In the genomic region with DNA sequence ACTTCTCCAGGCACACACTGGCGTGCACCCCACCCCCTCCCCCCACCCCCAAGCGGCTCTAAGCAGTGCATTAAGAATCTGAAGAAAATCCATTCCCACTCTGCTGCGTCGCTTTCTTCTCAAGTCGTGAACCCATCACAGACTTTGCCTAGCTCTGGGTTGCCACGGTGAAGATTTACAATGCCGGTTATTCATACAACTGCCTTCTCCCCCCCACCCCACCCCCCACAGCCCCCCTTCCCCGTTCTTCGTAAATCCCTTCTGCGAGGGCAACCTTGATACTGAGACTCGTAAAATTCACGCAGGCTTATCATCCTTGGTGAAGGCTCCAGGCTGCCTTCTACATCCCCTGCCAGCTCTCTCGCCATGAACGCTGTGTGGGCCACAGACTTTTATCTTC, we compare ENCODE assay signal across 9 mouse cellular contexts.
DNase-seq lines count a peak whose midpoint lies in the region; ATAC-seq and TF ChIP-seq lines count a peak whose summit lies in the region.
"Had no signal": no experiment of that assay in that cellular context is flagged by ENCODE, and none has a peak within 500 bp of the region (broad histone marks: within the 10 kb centered on the region; RNA-seq: fewer than 3 reads in every experiment).

No protein-coding gene starts in this region.

- H3K4me1 ChIP-seq in heart, embryonic 13.5 days, result no peaks in the 10 kb centered on the region
- no peaks in the 10 kb centered on the region for H3K4me1 ChIP-seq in embryonic facial prominence, embryonic 11.5 days (ENCODE audit: control insufficient read depth, insufficient read depth, low read length)
- H3K4me1 ChIP-seq in hindbrain, postnatal 0 days (ENCODE audit: insufficient read depth, low read length), result peaks cover 4% of the 10 kb centered on the region; the same call in 1 of the 2 replicates

- no peak for TF ChIP-seq CTCF in hindbrain, postnatal 0 days (IDR thresholded peaks at IDR 0.05; ENCODE audit: low read depth)

- peak overlapping the region; percentile 57 for H3K4me2 ChIP-seq in heart, embryonic 13.5 days
- H3K4me2 ChIP-seq in embryonic facial prominence, embryonic 11.5 days (ENCODE audit: low read depth, low read length), result peak overlapping the region; percentile 19; the same call in 1 of the 2 replicates
- peak overlapping the region; percentile 52 for H3K4me2 ChIP-seq in hindbrain, postnatal 0 days (ENCODE audit: low read depth, low read length)

- no peak for ATAC-seq in heart, embryonic 13.5 days (ENCODE audit: extremely low read depth, insufficient number of reproducible peaks, low FRiP score, low TSS enrichment)
- peak; percentile 85 for ATAC-seq in embryonic facial prominence, embryonic 11.5 days (replicated peaks; ENCODE audit: insufficient number of reproducible peaks, low FRiP score, low TSS enrichment, low read depth)
- ATAC-seq in hindbrain, postnatal 0 days, result peak; percentile 88
- no peak for ATAC-seq in activated CD4-positive, CD25-positive, alpha-beta regulatory T cell, adult 4 months

- no peak overlapping the region for H3K27ac ChIP-seq in heart, embryonic 13.5 days (replicated peaks)
- 0 out of 2 replicates have a peak overlapping the region, but pooled peaks have one; percentile 13 for H3K27ac ChIP-seq in embryonic facial prominence, embryonic 11.5 days (replicated peaks; ENCODE audit: low read depth, low read length)
- H3K27ac ChIP-seq in hindbrain, postnatal 0 days, result peak overlapping the region; percentile 42; the same call in 1 of the 2 replicates

- peak overlapping the region; percentile 23 for H3K4me3 ChIP-seq in heart, embryonic 13.5 days
- no peak overlapping the region for H3K4me3 ChIP-seq in embryonic facial prominence, embryonic 11.5 days (ENCODE audit: low read depth, low read length)
- peak overlapping the region; percentile 24 for H3K4me3 ChIP-seq in hindbrain, postnatal 0 days (ENCODE audit: low read length)
- H3K4me3 ChIP-seq: myocyte had no signal

- no peaks in the 10 kb centered on the region for H3K36me3 ChIP-seq in heart, embryonic 13.5 days
- H3K36me3 ChIP-seq in embryonic facial prominence, embryonic 11.5 days (replicated peaks; ENCODE audit: control insufficient read depth, insufficient read depth, low read depth, low read length), result no peaks in the 10 kb centered on the region
- H3K36me3 ChIP-seq in hindbrain, postnatal 0 days (ENCODE audit: insufficient read depth, low read length), result no peaks in the 10 kb centered on the region

- intact Hi-C loops in heart, postnatal 14 days (cut with DNase I), result no loop called here

- WGBS in heart, embryonic 13.5 days, result 16% methylated on average over 14 of the region's 14 CpGs
- 15% methylated on average over 14 of the region's 14 CpGs for WGBS in embryonic facial prominence, embryonic 11.5 days
- 2% methylated on average over 14 of the region's 14 CpGs for WGBS in hindbrain, postnatal 0 days

- H3K9me3 ChIP-seq in heart, embryonic 13.5 days, result no peaks in the 10 kb centered on the region
- no peaks in the 10 kb centered on the region for H3K9me3 ChIP-seq in embryonic facial prominence, embryonic 11.5 days (replicated peaks; ENCODE audit: control insufficient read depth, low read length)
- no peaks in the 10 kb centered on the region for H3K9me3 ChIP-seq in hindbrain, postnatal 0 days (ENCODE audit: low read length)

- DNase-seq in heart, postnatal 14 days, result no peak
- peak; percentile 51 for DNase-seq in embryonic facial prominence, embryonic 11.5 days (ENCODE audit: low spot score)
- DNase-seq in hindbrain, postnatal 0 days (ENCODE audit: low spot score), result peak; percentile 51
- peak; percentile 61 for DNase-seq in neural tube, embryonic 10.5 days (ENCODE audit: extremely low spot score, low spot score)
- no peak for DNase-seq in spleen, postnatal 4 days (ENCODE audit: low spot score in 2 of 2)
- no peak for DNase-seq in MN1 (ENCODE audit: low spot score)

- peak overlapping the region; percentile 47; the same call in 1 of the 2 replicates for H3K9ac ChIP-seq in heart, embryonic 13.5 days
- no peak overlapping the region; the same call in 1 of the 2 replicates for H3K9ac ChIP-seq in embryonic facial prominence, embryonic 11.5 days (replicated peaks; ENCODE audit: low read length)
- no peak overlapping the region; the same call in 1 of the 2 replicates for H3K9ac ChIP-seq in hindbrain, postnatal 0 days (replicated peaks; ENCODE audit: low read length)

- no peaks in the 10 kb centered on the region for H3K27me3 ChIP-seq in heart, embryonic 13.5 days (replicated peaks)
- H3K27me3 ChIP-seq in embryonic facial prominence, embryonic 11.5 days (ENCODE audit: control insufficient read depth, insufficient read depth, low read length), result no peaks in the 10 kb centered on the region
- no peaks in the 10 kb centered on the region for H3K27me3 ChIP-seq in hindbrain, postnatal 0 days (ENCODE audit: insufficient read depth, low read length)

Comparison
In these comparisons a context has a peak if more than half of its experiments do, and no peak if none do; other contexts are left out.
1. ATAC-seq: peak in embryonic facial prominence, embryonic 11.5 days (single experiment) and hindbrain, postnatal 0 days (single experiment); none in heart, embryonic 13.5 days (single experiment) and activated CD4-positive, CD25-positive, alpha-beta regulatory T cell, adult 4 months (single experiment).
2. DNase-seq: peak in embryonic facial prominence, embryonic 11.5 days (single experiment), hindbrain, postnatal 0 days (single experiment) and neural tube, embryonic 10.5 days (single experiment); none in heart, postnatal 14 days (0 of 2), spleen, postnatal 4 days (0 of 2) and MN1 (single experiment).
3. Peak in every context shown above with its lines, with median percentiles within 50 percentile points of each other: H3K4me2 ChIP-seq.